Mouse (Mus musculus) embryonic facial prominence, embryonic 11.5 days (tissue): ENCODE results near the gene Gm20662. TPM values are rescaled to one million over a fixed set of nuclear protein-coding genes. Genes with fewer than 3 reads are reported as not detected.

Experiments
- ATAC-seq: fragments of 200-750 bp; cut with Nextera tagmentation; replicated peaks from 2 replicates; pipeline ENCODE4 v1.8.0; 2017; ENCODE audit warnings: low read depth; ENCODE audit not compliant: insufficient number of reproducible peaks, low FRiP score, low TSS enrichment
- DNase-seq: peaks from one replicate; pipeline ENCODE4 v3.0.0-alpha.2; 2015; ENCODE audit warnings: low spot score
- H3K27ac ChIP-seq: fragments of 300-500 bp; sonication (generic); replicated peaks from 2 replicates; pipeline ENCODE4 v1.5.1; 2014; ENCODE audit warnings: mild to moderate bottlenecking, low read depth, low read length, control low read depth
- H3K27me3 ChIP-seq: fragments of 300-500 bp; sonication (generic); 2 replicates; pipeline ENCODE4 v1.6.1; 2014; ENCODE audit warnings: mild to moderate bottlenecking, low read length, moderate library complexity, mixed read lengths; ENCODE audit not compliant: control insufficient read depth, insufficient read depth
- H3K36me3 ChIP-seq: fragments of 300-500 bp; sonication (generic); replicated peaks from 2 replicates; pipeline ENCODE4 v1.6.1; 2014; ENCODE audit warnings: low read depth, mild to moderate bottlenecking, low read length, moderate library complexity, mixed read lengths; ENCODE audit not compliant: control insufficient read depth, insufficient read depth
- H3K4me1 ChIP-seq: fragments of 300-500 bp; sonication (generic); 2 replicates; pipeline ENCODE4 v1.6.1; 2014; ENCODE audit warnings: low read length, mixed read lengths; ENCODE audit not compliant: control insufficient read depth, insufficient read depth
- H3K4me2 ChIP-seq: fragments of 300-500 bp; sonication (generic); 2 replicates; pipeline ENCODE4 v1.6.1; 2014; ENCODE audit warnings: low read depth, mild to moderate bottlenecking, control low read depth, low read length, moderate library complexity
- H3K4me3 ChIP-seq: fragments of 300-500 bp; sonication (generic); 2 replicates; pipeline ENCODE4 v1.5.1; 2014; ENCODE audit warnings: low read depth, low read length, control low read depth
- H3K9ac ChIP-seq: fragments of 300-500 bp; sonication (generic); replicated peaks from 2 replicates; pipeline ENCODE4 v1.6.1; 2014; ENCODE audit warnings: mild to moderate bottlenecking, control low read depth, low read length
- H3K9me3 ChIP-seq: fragments of 300-500 bp; sonication (generic); replicated peaks from 2 replicates; pipeline ENCODE4 v1.6.1; 2016; ENCODE audit warnings: mild to moderate bottlenecking, low read length, inconsistent platforms, mixed read lengths; ENCODE audit not compliant: control insufficient read depth
- whole genome bisulfite sequencing: fragments of 180-500 bp; shearing (Covaris S2); extraction: QIAGEN DNeasy Blood & Tissue Kit; methylation state at CpG from one replicate; pipeline ENCODE4 v1.1.7; 2014; 5-methylcytosine and 5-hydroxymethylcytosine counted together
- polyA plus RNA-seq: library from polyadenylated mRNA; unstranded; fragments of >200 nt; fragmentation: Nextera tagmentation; extraction: Ambion mirVana; gene quantifications from 2 replicates; pipeline ENCODE4 v1.2.1, GENCODE M21; 2014

Gene Gm20662
- polyA plus RNA-seq, 1 experiment from 2014 or later: 0.59 TPM

- Histone ChIP-seq H3K9ac (no peak overlapping the region), H3K9me3 (no peaks in the 10 kb centered on the region), H3K4me3 (no peak overlapping the region), H3K4me1 (no peaks in the 10 kb centered on the region), H3K27ac (no peak overlapping the region), H3K4me2 (no peak overlapping the region), H3K36me3 (no peaks in the 10 kb centered on the region), H3K27me3 (no peaks in the 10 kb centered on the region)
- DNase-seq (peak; percentile 27), ATAC-seq (no peak)
- WGBS: 51% methylated on average over 3 of the region's 3 CpGs
Measured at GRCm38 (mm10) chr9:107987950-107988349, 8.2 kb upstream of the Gm20662 start.

GRCm38 (mm10) chr9:107992197-107992596 lies 4.0 kb upstream of the Gm20662 start, which contains the start of gene Cdhr4:
Gene Cdhr4, plus strand, starts transcription at chr9:107992497.
- H3K4me1 ChIP-seq: no peaks in the 10 kb centered on the region
- no peaks in the 10 kb centered on the region for H3K27me3 ChIP-seq
- H3K4me2 ChIP-seq: no peak within 1 kb of the TSS
- H3K9ac ChIP-seq: no peak within 1 kb of the TSS
- H3K27ac ChIP-seq: no peak within 1 kb of the TSS
- DNase-seq (no peak), ATAC-seq (no peak)
- H3K36me3 ChIP-seq: no peaks in the 10 kb centered on the region
- H3K4me3 ChIP-seq: no peak within 1 kb of the TSS
- 32% methylated on average over 2 of the region's 2 CpGs for WGBS
- no peaks in the 10 kb centered on the region for H3K9me3 ChIP-seq

- H3K4me2 ChIP-seq: no peak overlapping the region
- no peaks in the 10 kb centered on the region for H3K4me1 ChIP-seq
- no peaks in the 10 kb centered on the region for H3K9me3 ChIP-seq
- H3K4me3 ChIP-seq: no peak overlapping the region
- no peak overlapping the region for H3K27ac ChIP-seq
- DNase-seq (no peak), ATAC-seq (no peak)
- WGBS: 86% methylated on average over 11 of the region's 11 CpGs
- H3K27me3 ChIP-seq: no peaks in the 10 kb centered on the region
- no peak overlapping the region for H3K9ac ChIP-seq
- no peaks in the 10 kb centered on the region for H3K36me3 ChIP-seq
Measured at GRCm38 (mm10) chr9:107993013-107993412, 3.1 kb upstream of the Gm20662 start.

GRCm38 (mm10) chr9:107994464-107994863 lies 1.7 kb upstream of the Gm20662 start:
- Histone ChIP-seq H3K27me3 (no peaks in the 10 kb centered on the region), H3K36me3 (no peaks in the 10 kb centered on the region), H3K4me3 (no peak overlapping the region), H3K9ac (no peak overlapping the region), H3K4me2 (no peak overlapping the region), H3K9me3 (no peaks in the 10 kb centered on the region), H3K4me1 (no peaks in the 10 kb centered on the region), H3K27ac (no peak overlapping the region)
- DNase-seq: no peak
- WGBS: 71% methylated on average over 2 of the region's 2 CpGs
- no peak for ATAC-seq

GRCm38 (mm10) chr9:107995513-107995912 lies 636 bp upstream of the Gm20662 start:
- Histone ChIP-seq H3K4me1 (no peaks in the 10 kb centered on the region), H3K4me3 (no peak overlapping the region), H3K36me3 (no peaks in the 10 kb centered on the region), H3K9me3 (no peaks in the 10 kb centered on the region), H3K27me3 (no peaks in the 10 kb centered on the region), H3K9ac (no peak overlapping the region), H3K4me2 (no peak overlapping the region), H3K27ac (no peak overlapping the region)
- DNase-seq (no peak), ATAC-seq (no peak)
- 93% methylated on average over 21 of the region's 21 CpGs for WGBS

GRCm38 (mm10) chr9:108001922-108002770 lies 6.0 kb downstream of the Gm20662 start, which contains the start of gene Ip6k1:
Gene Ip6k1, plus strand, starts transcription at chr9:108002501.
- no peaks in the 10 kb centered on the region for H3K9me3 ChIP-seq
- H3K4me2 ChIP-seq: peak within 1 kb of the TSS; percentile 74
- H3K27me3 ChIP-seq: no peaks in the 10 kb centered on the region
- peak; percentile 100 for DNase-seq
- peak; percentile 99 for ATAC-seq
- peak within 1 kb of the TSS; percentile 88 for H3K4me3 ChIP-seq
- no peaks in the 10 kb centered on the region for H3K4me1 ChIP-seq
- under 1% methylated on average over 51 of the region's 51 CpGs for WGBS
- no peaks in the 10 kb centered on the region for H3K36me3 ChIP-seq
- peak within 1 kb of the TSS; percentile 94 for H3K9ac ChIP-seq
- peak within 1 kb of the TSS; percentile 65 for H3K27ac ChIP-seq

GRCm38 (mm10) chr9:108002778-108003530 lies 6.8 kb downstream of the Gm20662 start:
- Histone ChIP-seq H3K4me3 (peak overlapping the region; percentile 88), H3K9me3 (no peaks in the 10 kb centered on the region), H3K4me2 (peak overlapping the region; percentile 54), H3K36me3 (no peaks in the 10 kb centered on the region), H3K27ac (peak overlapping the region; percentile 65), H3K4me1 (no peaks in the 10 kb centered on the region), H3K9ac (peak overlapping the region; percentile 94), H3K27me3 (no peaks in the 10 kb centered on the region)
- DNase-seq (no peak), ATAC-seq (no peak; the same call in 1 of the 2 replicates)
- WGBS: under 1% methylated on average over 50 of the region's 50 CpGs

GRCm38 (mm10) chr9:108003531-108003890 lies 7.4 kb downstream of the Gm20662 start:
- H3K27ac ChIP-seq: no peak overlapping the region
- H3K4me3 ChIP-seq: peak overlapping the region; percentile 88
- H3K36me3 ChIP-seq: no peaks in the 10 kb centered on the region

More at GRCm38 (mm10) chr9:108003531-108003890, 7.4 kb downstream of the Gm20662 start:
- H3K9me3 ChIP-seq: no peaks in the 10 kb centered on the region
- H3K4me1 ChIP-seq: no peaks in the 10 kb centered on the region
- DNase-seq (peak; percentile 19), ATAC-seq (no peak)
- H3K27me3 ChIP-seq: no peaks in the 10 kb centered on the region
- peak overlapping the region; percentile 54 for H3K4me2 ChIP-seq
- WGBS: 18% methylated on average over 8 of the region's 8 CpGs
- H3K9ac ChIP-seq: peak overlapping the region; percentile 94
